Mouse (Mus musculus): ENCODE measurements around the gene Rgs9. TPM values are rescaled to one million over a fixed set of nuclear protein-coding genes. Genes with fewer than 3 reads are reported as not detected.
A peak's percentile ranks its signal among the peaks of the same experiment; 100 is the strongest.

The Rgs9 gene
- total RNA-seq, 1 experiment from 2014 or later: 4.9 TPM

GRCm38 (mm10) chr11:109240126-109240525 lies 57.8 kb downstream of the Rgs9 start:
- no peak for DNase-seq

GRCm38 (mm10) chr11:109238671-109239070 lies 59.3 kb downstream of the Rgs9 start:
- DNase-seq: no peak

- no peak for DNase-seq
These were observed 60.1 kb downstream of the Rgs9 start for GRCm38 (mm10) chr11:109237796-109238195.

GRCm38 (mm10) chr11:109233627-109234026 lies 64.3 kb downstream of the Rgs9 start:
- no peak for DNase-seq

- no peak for DNase-seq
These were observed 65.1 kb downstream of the Rgs9 start for GRCm38 (mm10) chr11:109232811-109233210.

GRCm38 (mm10) chr11:109227139-109227538 lies 70.8 kb downstream of the Rgs9 start:
- no peak for DNase-seq

GRCm38 (mm10) chr11:109221209-109222007 lies 76.5 kb downstream of the Rgs9 start:
- no peak for DNase-seq

GRCm38 (mm10) chr11:109218722-109219430 lies 79.1 kb downstream of the Rgs9 start:
- DNase-seq: no peak

GRCm38 (mm10) chr11:109217827-109218536 lies 79.9 kb downstream of the Rgs9 start:
- no peak for DNase-seq

GRCm38 (mm10) chr11:109210772-109211171 lies 87.2 kb downstream of the Rgs9 start:
- DNase-seq: peak; percentile 13

GRCm38 (mm10) chr11:109210341-109210740 lies 87.6 kb downstream of the Rgs9 start:
- DNase-seq: no peak

- no peak for DNase-seq
These were observed 91.2 kb downstream of the Rgs9 start for GRCm38 (mm10) chr11:109206732-109207131.

GRCm38 (mm10) chr11:109206028-109206427 lies 91.9 kb downstream of the Rgs9 start:
- DNase-seq: no peak

- DNase-seq: no peak
These were observed 98.2 kb downstream of the Rgs9 start for GRCm38 (mm10) chr11:109199612-109200293.

GRCm38 (mm10) chr11:109192673-109193557 lies 105.0 kb downstream of the Rgs9 start:
- peak; percentile 80 for DNase-seq

- DNase-seq: no peak
These were observed 109.7 kb downstream of the Rgs9 start for GRCm38 (mm10) chr11:109188235-109188634.

- no peak for DNase-seq
These were observed 110.2 kb downstream of the Rgs9 start for GRCm38 (mm10) chr11:109187631-109188184.

- no peak for DNase-seq
These were observed 116.8 kb downstream of the Rgs9 start for GRCm38 (mm10) chr11:109181118-109181517.

GRCm38 (mm10) chr11:109180290-109180689 lies 117.6 kb downstream of the Rgs9 start:
- no peak for DNase-seq

GRCm38 (mm10) chr11:109178788-109179518 lies 119.0 kb downstream of the Rgs9 start:
- peak; percentile 42 for DNase-seq

All from adrenal gland, postnatal 25 days (tissue).